Mouse (Mus musculus): Measurements from ENCODE around the gene Usp51.
"Not testable (repeated sequence)": the region's sequence is repeated elsewhere in the genome, so short reads cannot be mapped to it uniquely, and the experiment has no call there.

Usp51 gene

DNA sequence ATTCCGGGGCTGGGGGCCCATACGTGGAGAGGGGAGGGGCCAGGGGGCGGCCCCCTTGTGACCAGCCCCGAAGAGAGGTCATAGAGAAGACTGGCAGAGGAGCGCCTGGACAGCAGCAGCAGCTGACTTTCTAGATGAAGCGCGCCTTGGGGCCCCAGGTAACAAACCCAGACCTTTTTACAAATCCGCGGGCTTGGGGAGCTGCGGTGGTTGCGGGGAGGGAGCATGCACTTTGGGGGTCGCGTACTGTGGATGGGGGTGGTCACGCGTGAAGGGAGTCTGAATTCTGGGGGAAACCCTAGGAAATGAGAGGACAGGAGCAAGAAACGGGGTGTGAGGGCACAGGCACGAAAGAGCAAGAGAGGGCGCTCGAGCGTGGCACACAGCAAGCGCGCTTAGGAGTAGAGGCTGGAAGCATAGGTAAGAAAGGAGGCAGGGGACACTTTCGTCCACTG lies at the start of gene Usp51:
TSS of gene Usp51 (plus strand) at position 83 of the 455 bp plus-strand sequence.
- DNase-seq = peak; percentile 39 to 51

DNA sequence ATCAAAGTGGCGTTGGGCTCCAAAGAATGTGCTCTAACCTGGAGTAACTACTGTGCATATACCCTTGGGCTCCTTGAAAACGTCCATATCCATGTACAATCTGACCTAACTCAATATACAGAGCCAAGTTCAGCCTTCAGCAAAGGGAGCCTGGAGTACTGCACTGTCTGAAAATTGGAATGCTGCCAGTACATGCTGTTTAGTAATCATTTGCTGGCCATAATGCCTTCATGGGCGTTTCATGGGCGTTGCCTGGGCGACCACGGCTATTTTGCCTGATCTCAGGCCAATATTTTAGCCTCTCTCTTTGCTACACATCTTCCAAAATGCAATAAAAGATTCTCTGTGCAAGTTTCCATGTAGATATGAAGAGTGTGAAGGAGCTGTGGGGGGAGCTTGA lies 36.7 kb upstream of the Usp51 start:
- no peak for DNase-seq

DNA sequence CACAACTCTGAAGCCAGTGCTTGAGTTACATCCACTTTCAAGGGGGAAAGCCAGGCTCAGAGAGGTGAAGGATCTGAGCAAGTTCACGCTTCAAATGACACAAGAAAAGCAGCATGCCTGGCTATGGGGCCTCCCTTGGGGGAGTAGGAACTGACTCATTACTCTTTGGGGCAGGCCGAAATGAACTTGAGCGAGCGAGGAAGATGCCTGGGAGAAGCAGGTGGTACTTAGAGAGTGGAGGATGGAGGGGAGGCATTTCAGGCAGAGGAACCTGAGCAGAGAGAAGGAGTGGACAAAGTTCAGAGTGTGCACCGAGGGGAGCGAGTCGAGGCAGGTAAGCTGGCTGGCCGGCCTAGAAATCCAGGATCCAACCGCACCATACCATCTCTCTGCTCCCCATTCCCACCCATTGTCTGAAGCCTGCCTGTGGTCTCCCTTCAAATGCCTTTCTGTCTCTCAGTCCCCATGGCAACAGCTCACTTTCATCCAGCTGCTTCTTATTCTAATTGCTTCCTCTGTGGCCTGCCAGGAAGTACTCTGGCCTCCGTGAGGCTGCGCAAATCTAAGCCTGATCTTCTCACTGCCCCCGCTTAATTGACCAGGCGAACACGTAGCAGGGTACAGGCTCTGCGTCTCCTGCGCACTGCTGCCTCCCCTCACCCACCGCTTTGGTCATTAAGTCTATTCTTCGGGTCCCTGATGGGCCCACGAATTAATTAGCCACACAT lies 32.6 kb upstream of the Usp51 start:
- DNase-seq = not testable (repeated sequence)

DNA sequence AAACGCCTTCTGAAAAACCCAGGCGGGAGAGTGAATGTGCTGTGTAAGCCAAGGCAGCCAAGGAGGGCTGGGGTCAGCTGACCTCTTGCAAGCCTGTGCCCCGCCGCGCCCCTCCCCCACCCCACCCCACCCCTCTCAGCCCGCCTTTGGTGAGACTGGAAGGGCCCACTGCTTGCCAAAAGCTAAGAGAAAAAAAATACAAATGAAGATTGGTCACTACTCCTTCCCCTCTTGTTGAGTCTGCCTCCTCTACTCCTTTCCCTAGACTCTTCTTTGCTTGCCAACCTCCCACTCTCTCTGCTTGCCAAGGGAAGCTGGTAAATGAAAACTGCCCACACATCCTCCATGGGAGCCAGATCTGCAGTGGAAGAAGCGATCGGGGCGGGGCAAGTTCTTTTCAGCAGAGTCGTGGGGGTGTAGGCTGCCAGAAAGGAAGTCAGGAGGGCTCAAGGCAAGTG lies 32.0 kb upstream of the Usp51 start:
- DNase-seq = no peak

DNA sequence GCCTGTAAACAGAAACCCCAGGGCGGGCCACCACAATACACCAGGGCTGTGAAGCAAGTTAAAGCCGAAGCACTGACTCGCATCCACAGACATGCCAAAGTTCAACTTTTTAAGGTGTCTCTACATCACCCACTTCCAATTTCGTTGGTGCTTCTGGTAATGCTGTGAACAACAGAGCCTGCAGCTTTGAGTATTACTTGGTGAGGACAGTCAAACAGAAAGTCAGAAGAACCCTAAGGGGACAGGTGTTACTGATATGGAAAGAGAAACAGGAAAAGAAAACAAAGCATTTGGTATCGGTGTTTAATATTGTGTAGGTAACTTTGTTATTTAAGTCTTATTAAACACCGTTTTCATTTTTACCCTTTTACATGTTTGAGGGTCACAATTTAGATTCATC lies 29.7 kb upstream of the Usp51 start:
- DNase-seq = no peak

DNA sequence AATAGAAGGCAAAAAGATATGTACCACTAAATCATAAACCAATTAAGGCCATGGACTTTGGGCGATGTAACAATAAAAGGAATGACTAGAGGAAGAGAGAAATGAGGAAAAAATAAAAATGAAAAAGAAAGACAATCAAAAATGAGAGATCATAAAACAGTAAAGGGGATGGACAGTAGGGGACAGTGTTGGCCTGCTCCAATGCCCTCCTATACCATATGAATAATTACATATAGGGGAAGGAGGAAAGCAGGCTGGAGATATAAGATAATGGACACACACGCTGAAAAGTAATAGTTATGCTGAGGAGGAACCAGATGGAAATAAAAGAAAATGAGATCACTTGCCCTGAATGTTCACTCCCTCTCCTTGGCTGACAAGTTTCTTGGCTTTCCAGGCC lies 21.3 kb upstream of the Usp51 start:
- DNase-seq = no peak

DNA sequence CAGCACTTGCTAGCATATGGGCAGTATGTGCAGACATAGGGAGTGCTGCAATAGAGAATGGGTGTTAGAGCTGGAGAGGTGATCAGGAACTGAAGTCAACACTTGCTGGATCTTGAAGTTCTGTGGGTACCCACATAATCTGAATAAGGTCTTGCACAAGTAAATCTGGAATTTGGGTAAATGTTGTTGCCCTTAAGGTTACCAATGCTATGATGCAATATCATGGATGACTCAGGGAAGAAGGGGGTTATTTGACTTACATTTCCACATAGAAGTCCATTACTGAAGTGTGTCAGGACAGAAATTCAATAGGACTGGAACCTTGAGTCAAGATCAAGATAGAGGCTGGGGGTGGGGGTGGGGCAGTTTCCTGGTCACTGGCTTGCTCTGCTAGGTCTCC lies 16.4 kb upstream of the Usp51 start:
- DNase-seq = not testable (repeated sequence)

DNA sequence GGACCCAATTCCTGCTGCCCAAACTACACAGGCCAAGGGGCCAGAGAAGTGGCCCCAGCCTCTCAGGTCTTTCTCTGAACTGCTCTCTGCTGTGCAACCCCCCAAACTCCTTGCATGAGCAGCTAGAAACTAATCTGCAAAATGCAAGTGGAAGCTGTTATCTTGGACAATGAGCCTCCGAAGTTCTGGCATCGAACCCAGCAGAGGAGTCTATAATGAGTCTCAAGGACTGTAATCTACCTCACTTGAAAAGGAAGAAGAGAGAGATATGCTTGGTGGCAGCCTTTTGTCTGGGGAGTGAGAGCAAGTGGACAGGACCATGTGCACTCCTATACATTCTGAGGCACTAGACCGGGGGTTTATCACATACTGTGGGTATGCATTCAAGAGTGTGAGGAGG lies 10.2 kb upstream of the Usp51 start:
- not testable (repeated sequence) for DNase-seq

DNA sequence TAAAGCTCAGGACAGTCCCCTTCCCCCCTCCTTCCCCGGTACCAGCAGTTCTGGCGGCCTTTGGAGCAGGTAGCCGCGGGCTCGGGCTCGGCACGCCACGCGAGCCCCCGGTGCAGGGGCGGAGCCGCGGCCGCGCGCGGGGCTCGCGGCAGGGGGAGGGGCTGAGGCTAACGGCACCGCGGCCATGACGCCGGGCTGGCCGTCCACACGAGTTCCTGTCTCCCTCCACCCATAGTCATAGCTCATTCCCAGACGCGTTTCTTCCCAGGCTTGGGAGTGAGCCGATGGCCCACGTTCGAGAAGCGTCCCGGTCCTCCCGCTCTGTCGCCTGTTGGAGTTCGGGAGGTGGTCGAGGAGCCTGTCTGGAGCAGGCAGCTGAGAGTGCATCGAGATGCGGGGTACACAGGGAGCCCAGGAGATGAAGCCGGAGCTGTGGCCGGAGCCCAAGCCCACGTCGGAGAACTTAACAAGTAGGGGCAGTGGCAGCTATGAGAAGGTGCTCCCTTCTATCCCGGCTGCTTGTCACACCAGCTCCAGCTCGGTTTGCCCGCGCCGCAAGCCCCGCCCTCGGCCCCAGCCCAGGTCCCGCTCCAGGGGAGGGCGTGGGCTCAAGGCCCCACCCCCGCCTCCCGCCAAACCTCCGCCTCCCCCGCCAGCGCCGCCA lies 884 bp downstream of the Usp51 start:
- peak; percentile 62 to 73 for DNase-seq

DNA sequence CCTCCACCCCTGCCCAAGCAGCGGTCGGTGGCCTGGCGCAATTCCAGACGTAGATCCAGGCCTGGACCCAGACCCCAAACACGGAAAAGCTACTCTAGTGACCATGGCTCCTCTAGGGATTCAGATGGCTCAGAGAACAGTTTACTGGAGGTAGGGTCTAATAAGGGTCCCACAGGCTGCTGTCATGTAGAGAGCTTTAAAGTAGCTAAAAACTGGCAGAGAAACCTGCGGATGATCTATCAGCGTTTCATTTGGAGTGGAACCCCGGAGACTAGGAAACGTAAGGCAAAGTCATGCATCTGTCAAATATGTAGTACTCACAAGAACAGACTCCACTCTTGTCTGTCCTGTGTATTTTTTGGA lies 1.4 kb downstream of the Usp51 start:
- no peak for DNase-seq

DNA sequence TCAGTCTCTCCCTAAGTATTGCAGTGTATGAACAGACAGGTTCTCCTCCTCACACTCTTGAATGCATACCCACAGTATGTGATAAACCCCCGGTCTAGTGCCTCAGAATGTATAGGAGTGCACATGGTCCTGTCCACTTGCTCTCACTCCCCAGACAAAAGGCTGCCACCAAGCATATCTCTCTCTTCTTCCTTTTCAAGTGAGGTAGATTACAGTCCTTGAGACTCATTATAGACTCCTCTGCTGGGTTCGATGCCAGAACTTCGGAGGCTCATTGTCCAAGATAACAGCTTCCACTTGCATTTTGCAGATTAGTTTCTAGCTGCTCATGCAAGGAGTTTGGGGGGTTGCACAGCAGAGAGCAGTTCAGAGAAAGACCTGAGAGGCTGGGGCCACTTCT lies 19.0 kb downstream of the Usp51 start:
- not testable (repeated sequence) for DNase-seq

DNA sequence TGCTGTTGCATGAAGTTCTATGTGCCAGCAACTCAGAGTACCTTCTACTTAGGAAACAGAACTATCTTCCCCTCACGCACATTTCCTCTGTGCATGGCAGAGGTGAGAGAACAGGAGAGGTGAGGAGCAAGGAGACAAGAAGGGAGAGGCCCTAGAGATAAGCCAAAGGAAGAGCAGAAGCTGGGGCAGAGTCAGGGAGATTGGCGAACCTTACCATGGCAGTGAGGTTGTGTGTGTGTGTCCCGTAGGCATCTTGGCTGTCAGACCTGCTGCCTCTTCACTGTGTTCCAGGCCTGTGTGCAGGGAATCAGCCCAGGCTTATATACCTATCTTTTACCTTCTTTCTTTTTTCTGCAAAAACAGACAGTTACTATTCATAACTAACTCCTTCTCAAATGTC lies 19.4 kb downstream of the Usp51 start:
- not testable (repeated sequence) for DNase-seq

DNA sequence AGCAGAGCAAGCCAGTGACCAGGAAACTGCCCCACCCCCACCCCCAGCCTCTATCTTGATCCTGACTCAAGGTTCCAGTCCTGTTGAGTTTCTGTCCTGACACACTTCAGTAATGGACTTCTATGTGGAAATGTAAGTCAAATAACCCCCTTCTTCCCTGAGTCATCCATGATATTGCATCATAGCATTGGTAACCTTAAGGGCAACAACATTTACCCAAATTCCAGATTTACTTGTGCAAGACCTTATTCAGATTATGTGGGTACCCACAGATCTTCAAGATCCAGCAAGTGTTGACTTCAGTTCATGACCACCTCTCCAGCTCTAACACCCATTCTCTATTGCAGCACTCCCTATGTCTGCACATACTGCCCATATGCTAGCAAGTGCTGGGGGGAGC lies 25.3 kb downstream of the Usp51 start:
- DNase-seq = not testable (repeated sequence)

DNA sequence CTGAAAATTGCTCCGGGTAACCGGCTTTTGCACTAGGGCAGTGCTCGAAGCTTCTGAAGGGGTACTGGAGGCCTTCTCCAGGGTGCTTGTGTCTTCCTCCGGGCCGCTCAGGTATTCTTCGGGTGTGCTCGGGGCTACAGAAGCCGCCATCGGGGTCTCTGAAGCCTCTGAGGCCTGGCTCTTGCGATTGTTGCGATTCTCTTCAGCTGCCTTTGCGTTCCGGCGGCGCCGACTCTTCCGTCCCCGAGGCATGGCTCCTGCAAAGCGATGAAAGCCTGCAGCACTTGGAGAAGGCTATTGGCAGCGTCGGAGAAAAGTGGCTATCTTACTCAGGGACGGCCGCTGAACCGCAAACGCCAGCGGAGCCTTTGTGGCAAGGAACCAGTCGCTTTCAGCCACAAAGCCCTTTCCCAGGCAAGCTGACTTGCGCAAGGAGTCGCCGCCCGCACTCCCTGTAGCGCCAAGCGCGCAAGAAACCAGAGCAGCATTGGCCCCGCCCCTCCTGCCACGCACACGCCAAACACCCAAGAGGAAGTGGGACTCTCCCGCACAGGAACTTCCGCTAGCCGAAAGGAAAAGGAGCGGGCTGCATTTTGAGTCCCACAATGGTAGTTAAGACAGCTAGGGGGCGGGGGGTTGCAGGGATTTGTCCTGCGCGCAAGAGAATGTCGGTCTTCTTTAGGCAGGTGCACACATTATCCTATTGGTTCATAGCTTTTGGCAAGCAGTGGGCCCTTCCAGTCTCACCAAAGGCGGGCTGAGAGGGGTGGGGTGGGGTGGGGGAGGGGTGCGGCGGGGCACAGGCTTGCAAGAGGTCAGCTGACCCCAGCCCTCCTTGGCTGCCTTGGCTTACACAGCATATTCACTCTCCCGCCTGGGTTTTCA lies 31.1 kb downstream of the Usp51 start, which contains the start of gene Mageh1:
TSS of gene Mageh1 (minus strand) at position 489 of the 885 bp plus-strand sequence.
- peak; percentile 81 to 89 for DNase-seq

DNA sequence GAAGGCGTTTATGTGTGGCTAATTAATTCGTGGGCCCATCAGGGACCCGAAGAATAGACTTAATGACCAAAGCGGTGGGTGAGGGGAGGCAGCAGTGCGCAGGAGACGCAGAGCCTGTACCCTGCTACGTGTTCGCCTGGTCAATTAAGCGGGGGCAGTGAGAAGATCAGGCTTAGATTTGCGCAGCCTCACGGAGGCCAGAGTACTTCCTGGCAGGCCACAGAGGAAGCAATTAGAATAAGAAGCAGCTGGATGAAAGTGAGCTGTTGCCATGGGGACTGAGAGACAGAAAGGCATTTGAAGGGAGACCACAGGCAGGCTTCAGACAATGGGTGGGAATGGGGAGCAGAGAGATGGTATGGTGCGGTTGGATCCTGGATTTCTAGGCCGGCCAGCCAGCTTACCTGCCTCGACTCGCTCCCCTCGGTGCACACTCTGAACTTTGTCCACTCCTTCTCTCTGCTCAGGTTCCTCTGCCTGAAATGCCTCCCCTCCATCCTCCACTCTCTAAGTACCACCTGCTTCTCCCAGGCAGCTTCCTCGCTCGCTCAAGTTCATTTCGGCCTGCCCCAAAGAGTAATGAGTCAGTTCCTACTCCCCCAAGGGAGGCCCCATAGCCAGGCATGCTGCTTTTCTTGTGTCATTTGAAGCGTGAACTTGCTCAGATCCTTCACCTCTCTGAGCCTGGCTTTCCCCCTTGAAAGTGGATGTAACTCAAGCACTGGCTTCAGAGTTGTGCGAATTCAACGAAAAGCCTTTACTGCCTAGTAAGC lies 31.9 kb downstream of the Usp51 start:
- not testable (repeated sequence) for DNase-seq

All from kidney, postnatal 25 days (tissue).